Mouse (Mus musculus): Measurements from ENCODE around the gene Rab5c. TPM values are rescaled to one million over a fixed set of nuclear protein-coding genes. Genes with fewer than 3 reads are reported as not detected.
A peak's percentile ranks its signal among the peaks of the same experiment; 100 is the strongest.

The Rab5c gene
- polyA plus RNA-seq, 1 experiment = not detected

GRCm38 (mm10) chr11:100711783-100712615 is 26.0 kb downstream of the Rab5c start, which contains the start of gene Kat2a:
Kat2a (minus strand) TSS chr11:100712465.
- Histone ChIP-seq H3K4me3 (ENCODE audit: insufficient read depth, low read depth, low read length) (peak within 1 kb of the TSS; percentile 67), H3K27ac (ENCODE audit: insufficient read depth, low read depth, low read length) (peak within 1 kb of the TSS; percentile 76), H3K4me1 (ENCODE audit: control insufficient read depth, insufficient read depth, low read length) (peaks cover 35% of the 10 kb centered on the region)
- no peak for TF ChIP-seq CTCF (IDR thresholded peaks at IDR 0.05; ENCODE audit: insufficient read depth, low read depth, low read length)
- peak; percentile 78 for TF ChIP-seq POLR2A (IDR thresholded peaks at IDR 0.05; ENCODE audit: insufficient read depth, low read depth, low read length)
- 1% methylated on average over 48 of the region's 48 CpGs for WGBS

GRCm38 (mm10) chr11:100710977-100711376 is 27.0 kb downstream of the Rab5c start:
- no peak for TF ChIP-seq POLR2A (IDR thresholded peaks at IDR 0.05; ENCODE audit: insufficient read depth, low read depth, low read length)
- no peak for TF ChIP-seq CTCF (IDR thresholded peaks at IDR 0.05; ENCODE audit: insufficient read depth, low read depth, low read length)
- H3K27ac ChIP-seq (ENCODE audit: insufficient read depth, low read depth, low read length) = no peak overlapping the region
- peaks cover 35% of the 10 kb centered on the region for H3K4me1 ChIP-seq (ENCODE audit: control insufficient read depth, insufficient read depth, low read length)
- 85% methylated on average over 4 of the region's 4 CpGs for WGBS
- H3K4me3 ChIP-seq (ENCODE audit: insufficient read depth, low read depth, low read length) = no peak overlapping the region

- Histone ChIP-seq H3K27ac (ENCODE audit: insufficient read depth, low read depth, low read length) (no peak overlapping the region), H3K4me1 (ENCODE audit: control insufficient read depth, insufficient read depth, low read length) (peaks cover 34% of the 10 kb centered on the region), H3K4me3 (ENCODE audit: insufficient read depth, low read depth, low read length) (no peak overlapping the region)
- no peak for TF ChIP-seq CTCF (IDR thresholded peaks at IDR 0.05; ENCODE audit: insufficient read depth, low read depth, low read length)
- TF ChIP-seq POLR2A (IDR thresholded peaks at IDR 0.05; ENCODE audit: insufficient read depth, low read depth, low read length) = no peak
- 91% methylated on average over 15 of the region's 15 CpGs for WGBS
Observed at GRCm38 (mm10) chr11:100710528-100710927, 27.5 kb downstream of the Rab5c start.

- H3K27ac ChIP-seq (ENCODE audit: insufficient read depth, low read depth, low read length) = no peak overlapping the region
- TF ChIP-seq CTCF (IDR thresholded peaks at IDR 0.05; ENCODE audit: insufficient read depth, low read depth, low read length) (no peak), POLR2A (IDR thresholded peaks at IDR 0.05; ENCODE audit: insufficient read depth, low read depth, low read length) (no peak)
- WGBS = 95% methylated on average over 9 of the region's 9 CpGs
- H3K4me3 ChIP-seq (ENCODE audit: insufficient read depth, low read depth, low read length) = no peak overlapping the region
- peaks cover 26% of the 10 kb centered on the region for H3K4me1 ChIP-seq (ENCODE audit: control insufficient read depth, insufficient read depth, low read length)
Observed at GRCm38 (mm10) chr11:100709201-100709810, 28.7 kb downstream of the Rab5c start.

- TF ChIP-seq POLR2A (IDR thresholded peaks at IDR 0.05; ENCODE audit: insufficient read depth, low read depth, low read length) = no peak
- no peak for TF ChIP-seq CTCF (IDR thresholded peaks at IDR 0.05; ENCODE audit: insufficient read depth, low read depth, low read length)
- no peak overlapping the region for H3K27ac ChIP-seq (ENCODE audit: insufficient read depth, low read depth, low read length)
- 94% methylated on average over 23 of the region's 23 CpGs for WGBS
- no peak overlapping the region for H3K4me3 ChIP-seq (ENCODE audit: insufficient read depth, low read depth, low read length)
- H3K4me1 ChIP-seq (ENCODE audit: control insufficient read depth, insufficient read depth, low read length) = peaks cover 4% of the 10 kb centered on the region; the same call in 1 of the 2 replicates
Observed at GRCm38 (mm10) chr11:100705095-100705747, 32.8 kb downstream of the Rab5c start.

- TF ChIP-seq POLR2A (IDR thresholded peaks at IDR 0.05; ENCODE audit: insufficient read depth, low read depth, low read length) = no peak
- TF ChIP-seq CTCF (IDR thresholded peaks at IDR 0.05; ENCODE audit: insufficient read depth, low read depth, low read length) = no peak
- Histone ChIP-seq H3K4me1 (ENCODE audit: control insufficient read depth, insufficient read depth, low read length) (peaks cover 4% of the 10 kb centered on the region; the same call in 1 of the 2 replicates), H3K4me3 (ENCODE audit: insufficient read depth, low read depth, low read length) (no peak within 1 kb of the TSS), H3K27ac (ENCODE audit: insufficient read depth, low read depth, low read length) (no peak within 1 kb of the TSS)
- 68% methylated on average over 7 of the region's 7 CpGs for WGBS
Observed at GRCm38 (mm10) chr11:100703851-100704531, 34.0 kb downstream of the Rab5c start, which contains the start of gene Dhx58. Dhx58 (minus strand) TSS chr11:100704271.

GRCm38 (mm10) chr11:100703366-100703765 is 34.6 kb downstream of the Rab5c start:
- TF ChIP-seq CTCF (IDR thresholded peaks at IDR 0.05; ENCODE audit: insufficient read depth, low read depth, low read length) = no peak
- no peak for TF ChIP-seq POLR2A (IDR thresholded peaks at IDR 0.05; ENCODE audit: insufficient read depth, low read depth, low read length)
- peaks cover 4% of the 10 kb centered on the region; the same call in 1 of the 2 replicates for H3K4me1 ChIP-seq (ENCODE audit: control insufficient read depth, insufficient read depth, low read length)
- 75% methylated on average over 11 of the region's 11 CpGs for WGBS
- H3K27ac ChIP-seq (ENCODE audit: insufficient read depth, low read depth, low read length) = no peak overlapping the region
- H3K4me3 ChIP-seq (ENCODE audit: insufficient read depth, low read depth, low read length) = no peak overlapping the region

GRCm38 (mm10) chr11:100702906-100703305 is 35.1 kb downstream of the Rab5c start:
- Histone ChIP-seq H3K27ac (ENCODE audit: insufficient read depth, low read depth, low read length) (no peak overlapping the region), H3K4me3 (ENCODE audit: insufficient read depth, low read depth, low read length) (no peak overlapping the region), H3K4me1 (ENCODE audit: control insufficient read depth, insufficient read depth, low read length) (peaks cover 4% of the 10 kb centered on the region; the same call in 1 of the 2 replicates)
- no peak for TF ChIP-seq CTCF (IDR thresholded peaks at IDR 0.05; ENCODE audit: insufficient read depth, low read depth, low read length)
- TF ChIP-seq POLR2A (IDR thresholded peaks at IDR 0.05; ENCODE audit: insufficient read depth, low read depth, low read length) = no peak
- WGBS = 51% methylated on average over 7 of the region's 7 CpGs
